Mouse (Mus musculus) gastrocnemius, postnatal 25 days (tissue): ENCODE data around the gene Olfr969. TPM values are rescaled to one million over a fixed set of nuclear protein-coding genes. Genes with fewer than 3 reads are reported as not detected.
"Not testable (repeated sequence)": the region's sequence is repeated elsewhere in the genome, so short reads cannot be mapped to it uniquely, and the experiment has no call there.

Experiments used
- DNase-seq: peaks from one replicate; pipeline ENCODE4 v3.0.0; 2022
- long read RNA-seq, 2 experiments: library from polyadenylated mRNA; stranded (forward); transcript quantifications; one replicate each; pipeline ENCODE4 v2.0.0; 2021
- total RNA-seq, 2 experiments: library from RNA; stranded (reverse); gene quantifications; 1 replicate in 1 of 2; 2 replicates in 1 of 2; pipeline ENCODE4 v1.2.3; 2021

Gene Olfr969
- not detected for total RNA-seq
- long read RNA-seq, experiment 1: 0 reads
- long read RNA-seq, experiment 2: 0 reads

- no peak for DNase-seq
Measured at GRCm38 (mm10) chr9:39790558-39790957, at the start of gene Olfr969. Gene Olfr969 (plus strand): TSS chr9:39790945.

DNA sequence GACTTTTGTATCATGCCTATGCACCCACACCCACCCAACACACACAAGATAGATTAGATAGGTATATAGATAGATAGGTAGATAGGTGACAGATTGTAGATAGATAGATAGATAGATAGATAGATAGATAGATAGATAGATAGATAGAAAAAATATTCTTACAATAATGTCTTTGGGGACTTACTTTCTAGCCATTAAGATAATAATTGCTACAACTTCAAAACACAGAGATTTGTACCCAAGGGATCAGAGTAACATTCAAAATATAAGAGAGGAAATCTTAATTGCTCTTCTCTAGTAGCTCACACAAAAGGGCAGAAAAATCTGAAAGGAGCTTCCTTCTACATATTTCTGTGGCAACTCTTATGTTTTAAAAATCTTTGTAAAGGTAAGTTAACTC, 44.8 kb upstream of the Olfr969 start, which contains the start of gene Olfr967:
Olfr967 (plus strand) TSS at position 301 of the 400 bp plus-strand sequence.
- no peak for DNase-seq

GRCm38 (mm10) chr9:39746428-39746827, 44.3 kb upstream of the Olfr969 start:
- no peak for DNase-seq

- no peak for DNase-seq
Measured at GRCm38 (mm10) chr9:39783153-39783552, 7.6 kb upstream of the Olfr969 start, which contains the start of gene Olfr968. Gene Olfr968 (minus strand): TSS chr9:39783253.

- no peak for DNase-seq
Measured at GRCm38 (mm10) chr9:39808560-39808959, 17.8 kb downstream of the Olfr969 start, which contains the start of gene Olfr970. Gene Olfr970 (plus strand): TSS chr9:39808860.

DNA sequence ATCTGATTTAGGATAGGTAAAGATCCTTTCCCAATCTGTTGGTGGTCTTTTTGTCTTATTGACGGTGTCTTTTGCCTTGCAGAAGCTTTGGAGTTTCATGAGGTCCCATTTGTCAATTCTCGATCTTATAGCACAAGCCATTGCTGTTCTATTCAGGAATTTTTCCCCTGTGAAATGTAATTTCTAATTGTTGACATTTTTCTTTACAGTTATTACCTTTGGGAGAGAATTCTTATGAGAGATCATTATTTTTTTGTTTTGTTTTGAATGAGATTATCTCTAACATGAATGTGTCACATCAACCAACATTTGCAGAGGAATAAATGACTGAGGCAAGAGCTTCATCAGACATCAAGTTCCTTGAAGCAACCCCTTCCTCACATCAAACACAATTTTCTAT, 45.8 kb downstream of the Olfr969 start, which contains the start of gene Olfr971:
Olfr971 (plus strand) TSS at position 301 of the 400 bp plus-strand sequence.
- DNase-seq: not testable (repeated sequence)

Other genes with a start within 250 kb of the Olfr969 start
- gene Olfr958, start 236.9 kb upstream of the Olfr969 start, total RNA-seq: not detected
- not detected for gene Olfr959, start 215.4 kb upstream of the Olfr969 start, total RNA-seq
- gene AW551984, start 186.5 kb upstream of the Olfr969 start, total RNA-seq: 1 to 10 TPM in 1 of 2 experiments, under 1 TPM in 1; 0.82 to 3.2 TPM
- gene Olfr148, start 180.3 kb upstream of the Olfr969 start, total RNA-seq: not detected
- not detected for gene Olfr960, start 169.6 kb upstream of the Olfr969 start, total RNA-seq
- not detected for gene Olfr961, start 145.9 kb upstream of the Olfr969 start, total RNA-seq
- not detected for gene Olfr963, start 123.7 kb upstream of the Olfr969 start, total RNA-seq
- gene Olfr149, start 83.8 kb upstream of the Olfr969 start, total RNA-seq: not detected
- not detected for gene Olfr965, start 79.6 kb upstream of the Olfr969 start, total RNA-seq
- not detected for gene Olfr150, start 60.0 kb upstream of the Olfr969 start, total RNA-seq
- not detected for gene Olfr967, start 44.7 kb upstream of the Olfr969 start, total RNA-seq
- not detected for gene Olfr968, start 7.7 kb upstream of the Olfr969 start, total RNA-seq
- not detected for gene Olfr970, start 17.9 kb downstream of the Olfr969 start, total RNA-seq
- gene Olfr971, start 45.9 kb downstream of the Olfr969 start, total RNA-seq: not detected
- gene Olfr972, start 75.5 kb downstream of the Olfr969 start, total RNA-seq: not detected
- not detected for gene Olfr229, start 116.4 kb downstream of the Olfr969 start, total RNA-seq
- gene Olfr974, start 146.6 kb downstream of the Olfr969 start, total RNA-seq: not detected
- not detected for gene Olfr975, start 161.1 kb downstream of the Olfr969 start, total RNA-seq
- not detected for gene Olfr976, start 170.2 kb downstream of the Olfr969 start, total RNA-seq
- not detected for gene Olfr978, start 201.2 kb downstream of the Olfr969 start, total RNA-seq
- not detected for gene Olfr979, start 212.5 kb downstream of the Olfr969 start, total RNA-seq
- gene Olfr980, start 218.6 kb downstream of the Olfr969 start, total RNA-seq: not detected
- not detected for gene Olfr981, start 230.5 kb downstream of the Olfr969 start, total RNA-seq